Mouse (Mus musculus): ENCODE results near the gene Spink4. TPM values are rescaled to one million over a fixed set of nuclear protein-coding genes. Genes with fewer than 3 reads are reported as not detected.

Gene Spink4
- 5.2 TPM for polyA plus RNA-seq (2015; fragmentation: Illumina TruSeq; extraction: RNeasy Lipid Tissue Mini Kit (QIAGEN cat#74804); ENCODE audit: insufficient read depth, low read depth, low replicate concordance)

DNA sequence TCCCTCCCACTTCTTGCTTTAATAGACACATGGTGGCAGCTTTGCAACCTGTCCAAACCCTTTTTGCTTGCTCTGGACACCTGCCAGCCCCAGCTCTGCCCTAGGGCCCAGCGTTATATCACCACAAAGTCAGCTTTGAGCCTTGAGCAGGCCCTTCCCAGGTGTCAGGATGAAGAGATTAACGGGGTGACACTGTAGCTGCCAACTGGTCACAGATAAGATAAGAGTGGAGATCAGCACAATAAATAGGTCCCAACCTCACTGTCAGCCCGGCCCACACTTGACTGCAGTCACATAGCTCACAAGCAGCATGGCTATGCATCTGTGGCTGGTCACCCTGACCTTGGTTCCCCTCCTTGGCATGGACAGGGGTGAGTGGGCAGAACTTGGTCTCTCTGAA, at the start of gene Spink4:
TSS of gene Spink4 (plus strand) at position 268 of the 400 bp plus-strand sequence.

GRCm38 (mm10) chr4:40948160-40948708, 28.4 kb downstream of the Spink4 start, which contains the start of the genes Bag1 and Chmp5:
Bag1 (minus strand) TSS chr4:40948294.
Chmp5 (plus strand) TSS chr4:40948407.

DNA sequence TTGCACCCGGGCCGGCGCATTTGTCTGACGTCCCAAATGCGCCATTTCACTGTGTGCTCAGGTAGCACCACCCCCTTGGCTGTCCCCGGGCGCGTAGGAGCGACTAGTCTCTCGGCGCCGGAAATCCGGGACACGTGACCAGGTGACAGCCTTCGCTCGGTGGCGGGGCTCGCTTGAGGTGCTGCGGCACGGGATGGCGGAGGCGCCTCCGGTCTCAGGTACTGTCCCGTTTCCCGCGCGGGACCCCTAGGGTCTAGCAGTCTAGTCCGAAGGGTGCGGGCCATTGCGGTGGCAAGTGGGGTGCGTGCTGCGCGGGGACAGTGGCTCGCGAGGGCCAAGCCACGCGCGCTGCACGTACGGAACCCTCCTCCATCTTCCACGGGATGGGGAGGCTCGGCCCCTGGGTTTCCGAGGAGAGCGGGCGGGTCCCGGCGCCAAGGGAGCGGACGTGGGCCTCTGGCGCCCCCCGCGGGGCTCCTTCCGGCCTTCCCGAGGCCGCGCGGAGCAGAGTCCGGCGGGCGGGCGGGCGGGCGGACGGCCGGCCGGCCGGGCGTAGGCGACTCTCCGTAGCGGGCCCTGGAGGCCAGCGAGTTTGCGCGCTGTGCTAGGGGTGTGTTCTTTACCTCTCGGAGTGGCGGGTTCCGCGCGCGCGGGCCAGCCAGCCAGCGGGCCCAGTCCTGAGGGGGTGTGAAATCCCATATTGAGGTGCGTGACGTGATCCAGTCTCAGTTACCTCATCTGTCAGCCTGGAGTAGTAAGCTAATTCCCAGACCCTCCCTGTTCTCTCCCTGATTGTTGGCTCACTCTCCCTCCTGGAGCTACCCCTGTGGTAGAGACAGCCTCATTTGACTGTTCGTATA, 51.2 kb downstream of the Spink4 start, which contains the start of gene Nfx1:
TSS of gene Nfx1 (plus strand) at position 65 of the 860 bp plus-strand sequence.

Other genes starting within 250 kb of the Spink4 start
- gene Aptx, start 216.9 kb upstream of the Spink4 start, polyA plus RNA-seq (2015; fragmentation: Illumina TruSeq; extraction: RNeasy Lipid Tissue Mini Kit (QIAGEN cat#74804); ENCODE audit: insufficient read depth, low read depth, low replicate concordance): 2.8 TPM
- 38.2 TPM for gene Dnaja1, start 197.9 kb upstream of the Spink4 start, polyA plus RNA-seq (2015; fragmentation: Illumina TruSeq; extraction: RNeasy Lipid Tissue Mini Kit (QIAGEN cat#74804); ENCODE audit: insufficient read depth, low read depth, low replicate concordance)
- 11.2 TPM for gene Smu1, start 162.1 kb upstream of the Spink4 start, polyA plus RNA-seq (2015; fragmentation: Illumina TruSeq; extraction: RNeasy Lipid Tissue Mini Kit (QIAGEN cat#74804); ENCODE audit: insufficient read depth, low read depth, low replicate concordance)
- 8.5 TPM for gene B4galt1, start 66.0 kb upstream of the Spink4 start, polyA plus RNA-seq (2015; fragmentation: Illumina TruSeq; extraction: RNeasy Lipid Tissue Mini Kit (QIAGEN cat#74804); ENCODE audit: insufficient read depth, low read depth, low replicate concordance)
- 69.8 TPM for gene Bag1, start 28.2 kb downstream of the Spink4 start, polyA plus RNA-seq (2015; fragmentation: Illumina TruSeq; extraction: RNeasy Lipid Tissue Mini Kit (QIAGEN cat#74804); ENCODE audit: insufficient read depth, low read depth, low replicate concordance)
- 23.0 TPM for gene Chmp5, start 28.4 kb downstream of the Spink4 start, polyA plus RNA-seq (2015; fragmentation: Illumina TruSeq; extraction: RNeasy Lipid Tissue Mini Kit (QIAGEN cat#74804); ENCODE audit: insufficient read depth, low read depth, low replicate concordance)
- 22.6 TPM for gene Nfx1, start 50.9 kb downstream of the Spink4 start, polyA plus RNA-seq (2015; fragmentation: Illumina TruSeq; extraction: RNeasy Lipid Tissue Mini Kit (QIAGEN cat#74804); ENCODE audit: insufficient read depth, low read depth, low replicate concordance)
- gene Aqp7, start 128.1 kb downstream of the Spink4 start, polyA plus RNA-seq (2015; fragmentation: Illumina TruSeq; extraction: RNeasy Lipid Tissue Mini Kit (QIAGEN cat#74804); ENCODE audit: insufficient read depth, low read depth, low replicate concordance): 1.1 TPM
- not detected for gene Aqp3, start 178.1 kb downstream of the Spink4 start, polyA plus RNA-seq (2015; fragmentation: Illumina TruSeq; extraction: RNeasy Lipid Tissue Mini Kit (QIAGEN cat#74804); ENCODE audit: insufficient read depth, low read depth, low replicate concordance)
- gene Nol6, start 204.4 kb downstream of the Spink4 start, polyA plus RNA-seq (2015; fragmentation: Illumina TruSeq; extraction: RNeasy Lipid Tissue Mini Kit (QIAGEN cat#74804); ENCODE audit: insufficient read depth, low read depth, low replicate concordance): 5.0 TPM
- gene Ube2r2, start 215.7 kb downstream of the Spink4 start, polyA plus RNA-seq (2015; fragmentation: Illumina TruSeq; extraction: RNeasy Lipid Tissue Mini Kit (QIAGEN cat#74804); ENCODE audit: insufficient read depth, low read depth, low replicate concordance): 17.8 TPM